Mouse (Mus musculus): ENCODE measurements around the gene Fndc3a. TPM values are rescaled to one million over a fixed set of nuclear protein-coding genes. Genes with fewer than 3 reads are reported as not detected.

The Fndc3a gene
- polyA plus RNA-seq, 1 experiment = 43.8 TPM

DNA sequence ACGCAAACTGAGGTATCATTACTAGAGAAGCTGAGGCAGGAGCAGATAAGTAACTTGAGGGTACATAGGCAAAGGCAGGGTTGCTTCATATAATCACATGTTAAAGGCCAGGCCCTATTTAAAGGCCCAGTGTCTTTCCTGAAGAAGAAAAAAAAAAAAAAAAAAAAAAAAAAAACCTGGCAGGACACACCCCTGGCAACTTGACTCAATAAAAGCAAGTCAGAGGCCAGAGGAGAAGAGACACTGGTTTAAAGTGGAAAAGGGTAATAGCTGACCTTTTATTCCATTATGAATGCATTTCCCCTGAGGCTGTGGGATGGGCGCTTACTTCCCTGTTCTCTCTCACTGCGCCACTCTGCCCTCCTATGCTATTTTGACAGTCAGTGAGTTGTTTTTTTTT lies 105.7 kb downstream of the Fndc3a start:
- 57% methylated on average over 3 of the region's 3 CpGs for WGBS
- DNase-seq = peak; percentile 24
- H3K4me3 ChIP-seq (ENCODE audit: insufficient read depth, low read depth, low read length) = no peak overlapping the region

DNA sequence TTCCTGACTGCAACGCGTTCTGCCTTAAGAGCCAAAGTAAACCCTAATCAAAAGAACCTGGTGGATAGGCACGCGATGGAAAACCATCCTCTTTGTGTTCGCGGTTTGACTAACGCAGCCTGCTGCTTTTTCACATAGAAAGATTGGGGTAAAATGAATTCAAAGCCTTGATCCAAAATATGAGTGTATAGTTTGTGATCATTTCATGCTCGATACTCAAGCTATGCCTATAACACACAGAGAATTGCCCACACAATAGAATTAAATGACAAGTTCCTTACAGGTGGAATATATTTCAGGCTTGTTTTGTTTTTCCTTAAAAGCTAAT lies 106.6 kb downstream of the Fndc3a start:
- Histone ChIP-seq H3K4me3 (ENCODE audit: insufficient read depth, low read depth, low read length) (peak overlapping the region; percentile 90), H3K27ac (ENCODE audit: insufficient read depth, low read depth, low read length) (peak overlapping the region; percentile 84), H3K4me1 (ENCODE audit: control insufficient read depth, insufficient read depth, low read length) (peaks cover 10% of the 10 kb centered on the region), H3K27me3 (replicated peaks; ENCODE audit: control insufficient read depth, insufficient read depth, low read length) (no peaks in the 10 kb centered on the region), H3K36me3 (ENCODE audit: control insufficient read depth, insufficient read depth, low read length) (no peaks in the 10 kb centered on the region)
- TF ChIP-seq POLR2A (IDR thresholded peaks at IDR 0.05; ENCODE audit: low read depth, low read length) = no peak
- 2% methylated on average over 8 of the region's 8 CpGs for WGBS
- no peak for DNase-seq

More for the DNA sequence above, 105.7 kb downstream of the Fndc3a start:
- Histone ChIP-seq H3K4me1 (ENCODE audit: control insufficient read depth, insufficient read depth, low read length) (peaks cover 10% of the 10 kb centered on the region), H3K27me3 (replicated peaks; ENCODE audit: control insufficient read depth, insufficient read depth, low read length) (no peaks in the 10 kb centered on the region), H3K27ac (ENCODE audit: insufficient read depth, low read depth, low read length) (no peak overlapping the region), H3K36me3 (ENCODE audit: control insufficient read depth, insufficient read depth, low read length) (no peaks in the 10 kb centered on the region)
- TF ChIP-seq CTCF (conservative IDR thresholded peaks at IDR 0.05; ENCODE audit: insufficient read depth, insufficient read length, low read depth, low read length) (no peak), POLR2A (IDR thresholded peaks at IDR 0.05; ENCODE audit: low read depth, low read length) (no peak)

DNA sequence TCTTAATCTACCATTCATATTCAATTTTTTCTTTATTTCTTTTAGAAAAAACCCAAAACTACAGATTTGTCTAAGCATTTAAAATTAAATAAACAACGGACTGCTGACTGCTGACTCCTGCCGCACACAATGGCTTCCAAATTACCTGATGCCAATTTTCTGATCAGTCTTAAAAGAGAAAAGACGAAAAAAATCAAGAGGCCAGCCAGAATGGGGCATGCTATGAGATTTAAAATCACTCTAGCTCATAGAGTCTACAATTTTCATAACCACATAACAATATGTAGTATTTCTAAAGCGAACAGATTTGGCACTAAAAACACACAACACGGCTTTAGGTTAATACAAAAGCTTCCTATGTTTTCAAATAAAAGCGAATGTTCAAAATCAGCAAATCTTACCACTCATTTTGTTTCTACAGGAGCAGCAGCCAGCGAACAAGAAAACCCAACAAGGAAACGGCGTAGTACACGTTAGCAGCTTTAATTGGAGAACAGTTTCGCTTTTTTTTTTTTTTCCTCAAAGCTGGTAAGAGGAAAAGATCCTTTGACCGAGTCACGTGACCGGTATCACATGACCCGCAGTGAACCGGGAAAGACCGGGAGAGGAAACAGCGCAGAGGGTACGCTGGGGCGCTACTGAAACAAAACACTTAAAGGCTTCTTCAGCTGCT lies 107.1 kb downstream of the Fndc3a start:
- no peaks in the 10 kb centered on the region for H3K27me3 ChIP-seq (replicated peaks; ENCODE audit: control insufficient read depth, insufficient read depth, low read length)
- peaks cover 10% of the 10 kb centered on the region for H3K4me1 ChIP-seq (ENCODE audit: control insufficient read depth, insufficient read depth, low read length)
- no peak for TF ChIP-seq CTCF (conservative IDR thresholded peaks at IDR 0.05; ENCODE audit: insufficient read depth, insufficient read length, low read depth, low read length)
- TF ChIP-seq POLR2A (IDR thresholded peaks at IDR 0.05; ENCODE audit: low read depth, low read length) = no peak
- no peaks in the 10 kb centered on the region for H3K36me3 ChIP-seq (ENCODE audit: control insufficient read depth, insufficient read depth, low read length)
- peak; percentile 97 for DNase-seq
- peak overlapping the region; percentile 90 for H3K4me3 ChIP-seq (ENCODE audit: insufficient read depth, low read depth, low read length)
- H3K27ac ChIP-seq (ENCODE audit: insufficient read depth, low read depth, low read length) = peak overlapping the region; percentile 84
- WGBS = 2% methylated on average over 20 of the region's 20 CpGs

DNA sequence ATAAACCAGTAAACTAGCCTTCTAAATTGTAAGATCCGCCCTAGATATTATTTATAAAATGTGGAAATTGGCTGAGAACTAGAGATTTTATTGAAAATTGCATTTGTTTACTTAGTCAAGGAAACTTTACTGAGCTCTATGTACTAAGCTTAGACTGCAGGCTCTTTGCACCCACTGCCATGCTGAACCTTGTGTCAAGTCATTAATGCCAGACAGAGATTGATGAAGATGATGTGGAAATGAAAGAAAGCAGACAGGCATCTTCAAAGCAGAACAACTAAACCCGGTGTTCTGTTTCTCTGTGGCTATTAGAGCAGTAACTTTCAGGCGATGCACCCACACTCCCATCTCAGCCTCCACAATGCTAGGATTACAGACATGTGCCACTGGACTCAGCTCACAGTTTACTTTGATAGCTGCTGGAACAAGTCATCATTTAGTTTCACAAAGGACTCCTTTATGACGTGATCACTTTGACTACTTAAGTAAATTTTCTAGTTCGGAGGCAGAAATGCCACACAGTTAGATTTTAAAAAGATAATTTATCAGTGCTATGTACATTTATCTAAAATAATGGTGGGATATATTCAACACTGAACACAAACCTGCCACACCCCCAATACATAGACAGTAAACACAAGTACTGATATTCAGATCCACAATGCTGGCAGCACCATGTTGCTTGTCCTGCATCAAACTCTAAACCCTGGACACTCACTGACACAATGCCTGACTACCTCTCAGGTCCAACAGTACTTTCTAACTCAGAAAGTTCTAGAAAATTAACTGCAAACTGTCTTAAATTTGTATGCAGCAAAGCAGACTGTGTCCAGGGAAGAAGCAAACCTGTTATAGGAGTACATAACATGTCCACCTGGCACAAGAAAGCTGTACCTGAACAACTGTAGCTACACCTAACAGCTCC lies 108.2 kb downstream of the Fndc3a start:
- H3K4me1 ChIP-seq (ENCODE audit: control insufficient read depth, insufficient read depth, low read length) = peaks cover 10% of the 10 kb centered on the region
- peak overlapping the region; percentile 22 for H3K4me3 ChIP-seq (ENCODE audit: insufficient read depth, low read depth, low read length)
- no peak overlapping the region for H3K27ac ChIP-seq (ENCODE audit: insufficient read depth, low read depth, low read length)
- TF ChIP-seq POLR2A (IDR thresholded peaks at IDR 0.05; ENCODE audit: low read depth, low read length) (no peak), CTCF (conservative IDR thresholded peaks at IDR 0.05; ENCODE audit: insufficient read depth, insufficient read length, low read depth, low read length) (no peak)
- WGBS = 35% methylated on average over 5 of the region's 5 CpGs
- H3K27me3 ChIP-seq (replicated peaks; ENCODE audit: control insufficient read depth, insufficient read depth, low read length) = no peaks in the 10 kb centered on the region
- H3K36me3 ChIP-seq (ENCODE audit: control insufficient read depth, insufficient read depth, low read length) = no peaks in the 10 kb centered on the region; the same call in 1 of the 2 replicates
- DNase-seq = peak; percentile 14

DNA sequence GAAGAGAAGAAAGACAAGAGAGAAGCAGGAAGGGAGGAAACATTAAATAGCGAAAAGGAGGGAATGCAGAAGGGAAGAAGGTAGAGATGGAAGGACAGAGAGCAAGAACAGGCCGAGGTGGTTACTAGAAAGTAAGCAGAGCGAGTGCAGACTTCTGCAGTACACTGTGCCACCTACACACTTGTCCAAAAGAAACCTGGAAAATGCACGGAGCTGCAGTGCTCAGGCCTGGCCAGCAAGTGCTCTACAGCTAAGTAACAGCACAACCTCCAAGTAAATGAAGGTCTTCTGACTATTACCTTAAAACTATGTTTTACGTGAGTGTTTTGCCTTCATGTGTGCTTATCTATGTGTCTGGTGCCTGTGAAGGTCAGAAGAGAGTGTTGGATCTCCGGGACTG lies 109.4 kb downstream of the Fndc3a start:
- no peaks in the 10 kb centered on the region for H3K27me3 ChIP-seq (replicated peaks; ENCODE audit: control insufficient read depth, insufficient read depth, low read length)
- H3K4me3 ChIP-seq (ENCODE audit: insufficient read depth, low read depth, low read length) = no peak overlapping the region
- peaks cover 2% of the 10 kb centered on the region; the same call in 1 of the 2 replicates for H3K36me3 ChIP-seq (ENCODE audit: control insufficient read depth, insufficient read depth, low read length)
- TF ChIP-seq CTCF (conservative IDR thresholded peaks at IDR 0.05; ENCODE audit: insufficient read depth, insufficient read length, low read depth, low read length) (no peak), POLR2A (IDR thresholded peaks at IDR 0.05; ENCODE audit: low read depth, low read length) (no peak)
- no peak overlapping the region for H3K27ac ChIP-seq (ENCODE audit: insufficient read depth, low read depth, low read length)
- no peak for DNase-seq
- peaks cover 10% of the 10 kb centered on the region for H3K4me1 ChIP-seq (ENCODE audit: control insufficient read depth, insufficient read depth, low read length)
- WGBS = 73% methylated on average over 6 of the region's 6 CpGs

DNA sequence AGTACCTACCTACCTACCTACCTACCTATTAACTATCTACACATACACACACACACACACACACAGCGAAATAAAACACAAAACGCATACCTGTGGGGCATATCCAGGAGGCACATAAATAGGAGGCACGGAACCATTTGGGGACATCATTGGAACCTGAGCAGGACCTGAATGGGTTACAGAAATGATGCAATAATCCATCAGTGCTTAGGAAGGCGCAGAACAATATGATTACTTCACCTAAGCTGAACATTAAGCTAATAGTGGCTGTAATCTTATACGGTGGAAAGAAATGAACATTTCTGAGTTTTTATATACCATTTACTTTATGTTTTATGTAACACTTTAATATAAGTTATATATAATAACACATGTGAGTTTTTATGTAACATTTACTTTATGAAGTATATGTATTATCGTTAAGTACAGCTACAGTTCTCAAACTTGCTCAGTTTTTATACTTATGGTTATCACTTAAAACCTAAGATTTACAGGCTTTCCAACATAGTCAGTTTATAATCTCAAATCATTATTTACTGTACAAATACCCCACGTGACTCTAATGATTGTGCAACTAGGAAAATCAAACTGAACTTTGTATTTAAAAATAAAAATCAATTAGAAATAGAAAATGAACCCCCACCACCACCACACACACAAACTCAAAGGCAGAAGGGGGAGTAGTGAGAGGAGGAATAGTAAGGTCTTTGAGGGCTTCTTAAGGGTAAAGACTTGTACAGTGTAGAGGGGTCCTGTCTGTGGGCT lies 110.6 kb downstream of the Fndc3a start:
- peaks cover 5% of the 10 kb centered on the region; the same call in 1 of the 2 replicates for H3K4me1 ChIP-seq (ENCODE audit: control insufficient read depth, insufficient read depth, low read length)
- TF ChIP-seq CTCF (conservative IDR thresholded peaks at IDR 0.05; ENCODE audit: insufficient read depth, insufficient read length, low read depth, low read length) = no peak
- no peak for TF ChIP-seq POLR2A (IDR thresholded peaks at IDR 0.05; ENCODE audit: low read depth, low read length)
- no peak for DNase-seq
- peaks cover 2% of the 10 kb centered on the region; the same call in 1 of the 2 replicates for H3K36me3 ChIP-seq (ENCODE audit: control insufficient read depth, insufficient read depth, low read length)
- no peak overlapping the region for H3K27ac ChIP-seq (ENCODE audit: insufficient read depth, low read depth, low read length)
- H3K4me3 ChIP-seq (ENCODE audit: insufficient read depth, low read depth, low read length) = no peak overlapping the region
- WGBS = 91% methylated on average over 7 of the region's 7 CpGs
- H3K27me3 ChIP-seq (replicated peaks; ENCODE audit: control insufficient read depth, insufficient read depth, low read length) = no peaks in the 10 kb centered on the region
